Mouse (Mus musculus) erythroblast, embryonic 14.5 days (primary cell): ENCODE measurements around the gene Ror1.

Experiments used
- GATA1 ChIP-seq: IDR thresholded peaks from 2 replicates; pipeline ENCODE4 v1.6.1; 2012; ENCODE audit warnings: low read length, inconsistent platforms, mixed read lengths
- TAL1 ChIP-seq: IDR thresholded peaks from 3 replicates; pipeline ENCODE4 v1.6.1; 2012; ENCODE audit warnings: low read length, inconsistent platforms, mixed read lengths

- TF ChIP-seq GATA1 (no peak), TAL1 (no peak)
Measured at GRCm38 (mm10) chr4:100052258-100052657, 43.3 kb upstream of the Ror1 start.
